Mouse (Mus musculus) lung, postnatal 10 days (tissue): Measurements from ENCODE around the gene Pex11b.
"Not testable (repeated sequence)": the region's sequence is repeated elsewhere in the genome, so short reads cannot be mapped to it uniquely, and the experiment has no call there.

Experiments
- DNase-seq: peaks from one replicate; pipeline ENCODE4 v3.0.0; 2021

Gene Pex11b

GRCm38 (mm10) chr3:96634928-96635879, at the start of gene Pex11b, which contains the start of gene Gm42957:
Pex11b (plus strand) TSS chr3:96635376.
Gm42957 (plus strand) TSS chr3:96635474.
- peak; percentile 95 for DNase-seq

GRCm38 (mm10) chr3:96590657-96591056, 44.5 kb upstream of the Pex11b start:
- no peak for DNase-seq

GRCm38 (mm10) chr3:96593374-96593773, 41.8 kb upstream of the Pex11b start:
- peak; percentile 53 for DNase-seq

- peak; percentile 97 for DNase-seq
Measured at GRCm38 (mm10) chr3:96593790-96594560, 41.2 kb upstream of the Pex11b start, which contains the start of gene Polr3gl. Polr3gl (minus strand) TSS chr3:96594181.

GRCm38 (mm10) chr3:96594851-96595250, 40.3 kb upstream of the Pex11b start:
- DNase-seq = no peak

- no peak for DNase-seq
Measured at GRCm38 (mm10) chr3:96595661-96596060, 39.5 kb upstream of the Pex11b start.

GRCm38 (mm10) chr3:96596228-96596707, 38.9 kb upstream of the Pex11b start, which contains the start of gene Ankrd34a:
Ankrd34a (plus strand) TSS chr3:96596636.
- peak; percentile 61 for DNase-seq

- DNase-seq = no peak
Measured at GRCm38 (mm10) chr3:96596855-96597254, 38.3 kb upstream of the Pex11b start.

GRCm38 (mm10) chr3:96597435-96597891, 37.7 kb upstream of the Pex11b start:
- no peak for DNase-seq

GRCm38 (mm10) chr3:96598156-96599068, 36.8 kb upstream of the Pex11b start:
- DNase-seq = peak; percentile 83

- no peak for DNase-seq
Measured at GRCm38 (mm10) chr3:96599069-96599393, 36.1 kb upstream of the Pex11b start.

- DNase-seq = no peak
Measured at GRCm38 (mm10) chr3:96599411-96599810, 35.8 kb upstream of the Pex11b start.

- DNase-seq = peak; percentile 98
Measured at GRCm38 (mm10) chr3:96600639-96601250, 34.4 kb upstream of the Pex11b start, which contains the start of gene Lix1l. Lix1l (plus strand) TSS chr3:96601149.

- peak; percentile 86 for DNase-seq
Measured at GRCm38 (mm10) chr3:96601251-96601787, 33.9 kb upstream of the Pex11b start.

GRCm38 (mm10) chr3:96601941-96602703, 33.1 kb upstream of the Pex11b start:
- DNase-seq = peak; percentile 62

GRCm38 (mm10) chr3:96602704-96603084, 32.5 kb upstream of the Pex11b start:
- no peak for DNase-seq

- no peak for DNase-seq
Measured at GRCm38 (mm10) chr3:96603311-96603710, 31.9 kb upstream of the Pex11b start.

GRCm38 (mm10) chr3:96606007-96606406, 29.2 kb upstream of the Pex11b start:
- DNase-seq = not testable (repeated sequence)

- no peak for DNase-seq
Measured at GRCm38 (mm10) chr3:96606618-96607017, 28.6 kb upstream of the Pex11b start.

- no peak for DNase-seq
Measured at GRCm38 (mm10) chr3:96617941-96618340, 17.2 kb upstream of the Pex11b start.

GRCm38 (mm10) chr3:96623201-96623600, 12.0 kb upstream of the Pex11b start:
- no peak for DNase-seq
